Mouse (Mus musculus): ENCODE results near the gene Pde4a. TPM values are rescaled to one million over a fixed set of nuclear protein-coding genes. Genes with fewer than 3 reads are reported as not detected.

Pde4a gene
- polyA plus RNA-seq (2014; fragmentation: Illumina TruSeq; extraction: RNeasy Lipid Tissue Mini Kit (QIAGEN cat#74804); ENCODE audit: low read depth, low replicate concordance), result 0.87 TPM

DNA sequence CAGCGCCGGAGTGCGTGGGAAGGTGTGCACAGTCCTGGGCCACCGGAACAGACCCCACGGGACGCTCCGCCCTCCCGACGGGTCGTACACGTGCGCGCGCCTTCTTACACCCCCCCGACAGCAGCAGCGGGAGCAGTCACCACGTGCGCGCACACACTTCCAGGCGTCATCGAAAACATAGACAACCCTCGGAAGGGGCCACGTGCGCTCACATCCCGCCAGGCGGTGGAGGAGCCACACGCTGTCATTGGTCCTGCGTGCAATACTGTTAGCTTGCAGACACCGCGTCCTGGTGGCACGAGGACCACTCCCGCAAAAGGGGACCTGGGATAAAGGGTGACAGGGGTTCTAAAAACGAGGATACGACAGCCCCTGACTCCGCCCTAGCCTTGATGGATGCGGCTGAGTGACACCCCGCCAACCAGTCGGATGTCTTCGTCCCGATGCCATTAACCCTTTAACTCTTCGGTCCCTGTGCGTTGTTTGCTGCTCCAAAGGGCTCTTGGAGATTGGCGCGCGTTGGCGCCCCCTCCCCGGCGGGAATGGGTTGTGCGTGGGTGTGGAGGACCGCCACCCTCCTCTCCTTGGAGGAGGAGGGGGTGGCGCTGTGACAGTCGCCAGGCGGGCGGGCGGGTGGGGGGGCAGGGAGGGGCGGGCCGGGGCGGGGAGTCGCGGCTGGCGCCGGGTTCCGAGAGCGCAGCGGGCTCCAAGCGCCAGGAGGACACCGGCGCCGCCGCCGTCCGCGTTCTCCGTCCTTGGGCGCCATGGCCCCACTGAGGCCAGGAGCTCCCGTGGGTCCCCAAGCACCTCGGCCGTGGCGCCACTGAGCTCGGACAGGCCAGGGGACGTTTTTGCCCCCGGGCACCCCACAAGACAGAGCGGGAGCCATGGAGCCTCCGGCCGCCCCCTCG, at the start of gene Pde4a:
Gene Pde4a, plus strand, starts transcription at position 674 of the 911 bp plus-strand sequence.

DNA sequence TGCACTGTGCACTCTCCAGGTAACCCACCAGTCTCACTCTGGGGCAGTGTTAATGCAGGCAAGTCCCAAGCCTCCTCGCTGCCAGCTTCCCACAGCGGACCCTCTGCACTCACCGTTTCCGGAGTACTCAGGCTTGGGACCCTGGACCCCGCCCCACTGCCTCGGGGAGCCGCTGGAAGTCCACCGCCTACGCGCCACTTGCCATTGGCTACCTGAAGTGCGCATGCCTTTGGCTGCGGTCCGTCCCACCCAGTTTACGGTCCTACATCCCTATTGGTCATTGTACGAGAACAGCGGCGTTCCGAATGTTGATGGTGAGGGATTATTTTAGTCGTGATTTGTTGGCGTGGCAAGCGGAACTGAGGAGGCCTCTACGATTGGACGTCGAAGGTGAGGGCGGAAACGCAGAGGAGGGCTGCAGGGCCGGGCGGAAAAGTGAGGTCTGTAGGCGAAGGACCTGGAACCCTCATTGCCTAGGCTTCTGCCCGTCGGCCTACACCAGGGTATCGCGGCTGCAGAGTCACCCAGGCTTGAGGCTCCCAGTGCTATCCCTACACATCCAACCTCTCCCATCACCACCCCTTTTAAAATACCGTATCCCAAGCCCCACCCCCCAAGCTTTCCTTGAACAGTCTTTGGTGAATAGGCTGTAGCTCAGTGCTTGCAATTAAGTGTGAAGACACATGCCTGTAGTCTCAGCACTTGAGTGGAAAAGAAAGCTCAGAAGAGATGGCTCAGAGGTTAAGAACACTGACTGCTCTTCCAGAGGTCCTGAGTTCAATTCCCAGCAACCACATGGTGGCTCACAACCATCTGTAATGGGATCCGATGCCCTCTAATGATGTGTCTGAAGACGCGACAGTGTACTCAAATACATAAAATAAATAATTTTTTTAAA, 34.2 kb upstream of the Pde4a start, which contains the start of gene Tyk2:
Gene Tyk2, minus strand, starts transcription at position 185 of the 898 bp plus-strand sequence.

GRCm38 (mm10) chr9:21149654-21150419, 15.7 kb upstream of the Pde4a start, which contains the start of gene Cdc37:
TSS of gene Cdc37 (minus strand) at chr9:21149982.

DNA sequence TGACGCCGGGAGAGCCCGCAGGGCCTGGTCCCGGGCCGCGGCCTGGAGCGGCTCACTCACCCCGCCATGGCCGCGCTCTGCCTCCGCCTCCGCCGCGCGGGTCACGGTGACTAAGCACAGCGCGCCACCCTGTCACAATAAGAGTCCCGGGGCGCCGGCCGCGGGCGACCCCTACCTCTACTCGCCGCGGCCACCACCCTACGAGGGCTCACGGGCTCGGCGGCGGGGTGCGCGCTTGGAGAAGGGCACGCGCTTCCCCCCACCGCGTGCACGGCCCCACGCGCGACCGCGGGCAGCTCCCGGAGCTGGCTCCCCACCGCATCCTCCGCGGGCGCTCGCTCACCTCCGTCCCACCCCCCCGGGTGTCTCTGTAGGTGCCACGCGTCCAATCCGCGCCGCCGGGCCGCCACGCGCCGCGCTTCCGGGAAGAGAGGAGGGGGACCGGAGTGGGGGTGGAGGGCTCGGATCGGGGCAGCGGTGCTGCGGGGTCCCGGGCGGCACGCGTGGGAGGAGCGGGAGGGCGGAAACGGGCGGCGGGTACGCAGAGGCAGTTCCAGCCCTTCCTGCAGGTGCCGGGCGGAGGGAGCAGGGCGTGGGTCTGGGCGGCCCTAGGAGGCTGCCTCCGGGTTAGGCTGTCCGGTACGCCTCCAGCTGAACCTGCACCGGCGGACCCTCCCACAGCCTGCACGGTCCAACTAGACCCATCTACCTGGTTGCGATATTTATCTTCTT, 73.4 kb downstream of the Pde4a start, which contains the start of gene Keap1:
Gene Keap1, minus strand, starts transcription at position 629 of the 732 bp plus-strand sequence.

GRCm38 (mm10) chr9:21248326-21248725, 82.8 kb downstream of the Pde4a start, which contains the start of gene S1pr5:
TSS of gene S1pr5 (minus strand) at chr9:21248443.

Other genes with a start within 250 kb of the Pde4a start
- 12.0 TPM for gene Dnmt1, start 205.8 kb upstream of the Pde4a start, polyA plus RNA-seq (2014; fragmentation: Illumina TruSeq; extraction: RNeasy Lipid Tissue Mini Kit (QIAGEN cat#74804); ENCODE audit: low read depth, low replicate concordance)
- gene S1pr2, start 188.9 kb upstream of the Pde4a start, polyA plus RNA-seq (2014; fragmentation: Illumina TruSeq; extraction: RNeasy Lipid Tissue Mini Kit (QIAGEN cat#74804); ENCODE audit: low read depth, low replicate concordance), result 3.0 TPM
- 1.1 TPM for gene Mrpl4, start 163.0 kb upstream of the Pde4a start, polyA plus RNA-seq (2014; fragmentation: Illumina TruSeq; extraction: RNeasy Lipid Tissue Mini Kit (QIAGEN cat#74804); ENCODE audit: low read depth, low replicate concordance)
- 3.1 TPM for gene Icam1, start 149.7 kb upstream of the Pde4a start, polyA plus RNA-seq (2014; fragmentation: Illumina TruSeq; extraction: RNeasy Lipid Tissue Mini Kit (QIAGEN cat#74804); ENCODE audit: low read depth, low replicate concordance)
- gene Icam4, start 136.3 kb upstream of the Pde4a start, polyA plus RNA-seq (2014; fragmentation: Illumina TruSeq; extraction: RNeasy Lipid Tissue Mini Kit (QIAGEN cat#74804); ENCODE audit: low read depth, low replicate concordance), result not detected
- gene Icam5, start 133.6 kb upstream of the Pde4a start, polyA plus RNA-seq (2014; fragmentation: Illumina TruSeq; extraction: RNeasy Lipid Tissue Mini Kit (QIAGEN cat#74804); ENCODE audit: low read depth, low replicate concordance), result not detected
- gene Zglp1, start 98.6 kb upstream of the Pde4a start, polyA plus RNA-seq (2014; fragmentation: Illumina TruSeq; extraction: RNeasy Lipid Tissue Mini Kit (QIAGEN cat#74804); ENCODE audit: low read depth, low replicate concordance), result not detected
- gene Gm49373, start 92.6 kb upstream of the Pde4a start, polyA plus RNA-seq (2014; fragmentation: Illumina TruSeq; extraction: RNeasy Lipid Tissue Mini Kit (QIAGEN cat#74804); ENCODE audit: low read depth, low replicate concordance), result not detected
- not detected for gene Fdx1l, start 92.1 kb upstream of the Pde4a start, polyA plus RNA-seq (2014; fragmentation: Illumina TruSeq; extraction: RNeasy Lipid Tissue Mini Kit (QIAGEN cat#74804); ENCODE audit: low read depth, low replicate concordance)
- 2.4 TPM for gene Gm38431, start 73.7 kb upstream of the Pde4a start, polyA plus RNA-seq (2014; fragmentation: Illumina TruSeq; extraction: RNeasy Lipid Tissue Mini Kit (QIAGEN cat#74804); ENCODE audit: low read depth, low replicate concordance)
- gene Raver1, start 73.7 kb upstream of the Pde4a start, polyA plus RNA-seq (2014; fragmentation: Illumina TruSeq; extraction: RNeasy Lipid Tissue Mini Kit (QIAGEN cat#74804); ENCODE audit: low read depth, low replicate concordance), result 10.4 TPM
- gene Tyk2, start 34.5 kb upstream of the Pde4a start, polyA plus RNA-seq (2014; fragmentation: Illumina TruSeq; extraction: RNeasy Lipid Tissue Mini Kit (QIAGEN cat#74804); ENCODE audit: low read depth, low replicate concordance), result 1.3 TPM
- gene Cdc37, start 15.7 kb upstream of the Pde4a start, polyA plus RNA-seq (2014; fragmentation: Illumina TruSeq; extraction: RNeasy Lipid Tissue Mini Kit (QIAGEN cat#74804); ENCODE audit: low read depth, low replicate concordance), result 13.1 TPM
- 10.0 TPM for gene Keap1, start 73.6 kb downstream of the Pde4a start, polyA plus RNA-seq (2014; fragmentation: Illumina TruSeq; extraction: RNeasy Lipid Tissue Mini Kit (QIAGEN cat#74804); ENCODE audit: low read depth, low replicate concordance)
- not detected for gene S1pr5, start 82.7 kb downstream of the Pde4a start, polyA plus RNA-seq (2014; fragmentation: Illumina TruSeq; extraction: RNeasy Lipid Tissue Mini Kit (QIAGEN cat#74804); ENCODE audit: low read depth, low replicate concordance)
- 1.5 TPM for gene Atg4d, start 99.6 kb downstream of the Pde4a start, polyA plus RNA-seq (2014; fragmentation: Illumina TruSeq; extraction: RNeasy Lipid Tissue Mini Kit (QIAGEN cat#74804); ENCODE audit: low read depth, low replicate concordance)
- 5.5 TPM for gene Kri1, start 122.3 kb downstream of the Pde4a start, polyA plus RNA-seq (2014; fragmentation: Illumina TruSeq; extraction: RNeasy Lipid Tissue Mini Kit (QIAGEN cat#74804); ENCODE audit: low read depth, low replicate concordance)
- 7.1 TPM for gene Cdkn2d, start 125.7 kb downstream of the Pde4a start, polyA plus RNA-seq (2014; fragmentation: Illumina TruSeq; extraction: RNeasy Lipid Tissue Mini Kit (QIAGEN cat#74804); ENCODE audit: low read depth, low replicate concordance)
- not detected for gene Ap1m2, start 146.6 kb downstream of the Pde4a start, polyA plus RNA-seq (2014; fragmentation: Illumina TruSeq; extraction: RNeasy Lipid Tissue Mini Kit (QIAGEN cat#74804); ENCODE audit: low read depth, low replicate concordance)
- gene Slc44a2, start 155.0 kb downstream of the Pde4a start, polyA plus RNA-seq (2014; fragmentation: Illumina TruSeq; extraction: RNeasy Lipid Tissue Mini Kit (QIAGEN cat#74804); ENCODE audit: low read depth, low replicate concordance), result 23.9 TPM
- gene Ilf3, start 202.2 kb downstream of the Pde4a start, polyA plus RNA-seq (2014; fragmentation: Illumina TruSeq; extraction: RNeasy Lipid Tissue Mini Kit (QIAGEN cat#74804); ENCODE audit: low read depth, low replicate concordance), result 20.9 TPM
- not detected for gene Qtrt1, start 246.1 kb downstream of the Pde4a start, polyA plus RNA-seq (2014; fragmentation: Illumina TruSeq; extraction: RNeasy Lipid Tissue Mini Kit (QIAGEN cat#74804); ENCODE audit: low read depth, low replicate concordance)